Mouse (Mus musculus): ENCODE results near the gene Iqschfp.

Gene Iqschfp

DNA sequence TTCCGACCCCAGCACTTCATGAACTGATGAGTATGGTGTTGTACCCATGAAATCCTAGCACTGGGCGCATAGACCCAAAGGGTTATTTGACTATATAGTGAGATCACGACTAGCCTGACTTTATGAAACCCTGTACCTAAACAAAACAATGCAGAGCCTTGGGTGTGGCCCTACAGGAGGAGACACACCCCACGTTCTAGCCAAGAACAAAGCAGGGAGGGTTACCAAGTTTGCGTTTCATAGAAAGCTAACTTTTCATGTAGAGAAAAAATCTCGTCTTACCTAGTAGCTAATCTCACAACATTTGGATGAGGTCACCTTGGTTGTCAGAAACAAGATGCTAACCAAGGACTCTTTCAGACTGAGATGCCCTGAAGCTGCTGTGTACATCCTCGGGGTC is 584.3 kb downstream of the Iqschfp start:
- no peaks in the 10 kb centered on the region for H3K36me3 ChIP-seq (ENCODE audit: control insufficient read depth, insufficient read depth, low read length, poor library complexity, severe bottlenecking)
- no peak for DNase-seq (ENCODE audit: low read depth, low spot score)
- no peaks in the 10 kb centered on the region for H3K27me3 ChIP-seq (ENCODE audit: control insufficient read depth, insufficient read depth, low read length, poor library complexity, severe bottlenecking)

DNA sequence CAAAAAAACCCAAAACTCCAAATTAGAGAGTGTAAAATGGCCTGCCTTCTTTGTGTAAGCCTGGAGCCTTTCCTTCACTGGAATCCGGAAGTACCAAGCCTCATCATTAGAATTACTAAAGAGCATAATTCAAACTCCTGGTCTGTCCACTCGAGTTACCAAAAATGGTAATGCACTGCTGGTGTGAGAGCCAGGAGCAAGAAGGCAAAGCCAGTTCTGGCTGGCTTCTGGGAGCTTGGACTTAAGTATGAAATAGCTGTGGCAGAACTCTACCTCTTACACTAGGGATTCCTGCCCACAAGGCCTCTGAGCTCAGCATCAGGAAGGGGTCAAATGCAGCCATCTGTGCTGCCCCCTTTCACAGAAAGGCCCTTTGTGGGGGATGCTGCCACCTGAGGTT is 585.4 kb downstream of the Iqschfp start:
- no peaks in the 10 kb centered on the region for H3K27me3 ChIP-seq (ENCODE audit: control insufficient read depth, insufficient read depth, low read length, poor library complexity, severe bottlenecking)
- H3K36me3 ChIP-seq (ENCODE audit: control insufficient read depth, insufficient read depth, low read length, poor library complexity, severe bottlenecking) = no peaks in the 10 kb centered on the region
- no peak for DNase-seq (ENCODE audit: low read depth, low spot score)

DNA sequence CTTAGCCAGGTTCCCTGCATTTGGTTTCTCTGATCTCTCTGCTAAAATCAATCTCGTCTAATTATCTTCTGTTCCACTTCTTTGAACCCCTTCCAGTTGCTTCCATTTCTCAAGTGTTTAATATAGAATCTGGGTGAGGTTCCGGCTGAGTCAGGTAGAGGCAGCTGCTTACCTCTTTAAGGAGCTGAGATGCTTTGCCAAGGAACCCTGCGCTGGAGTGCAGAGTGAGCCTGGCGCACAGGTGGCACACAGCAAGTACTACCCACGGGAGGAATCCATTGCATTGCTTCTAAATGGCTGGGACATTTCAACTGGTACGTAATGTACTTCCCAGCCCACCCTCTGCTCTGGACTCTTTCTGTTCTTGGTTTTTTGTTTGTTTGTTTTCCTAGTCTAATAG is 587.2 kb downstream of the Iqschfp start:
- Histone ChIP-seq H3K36me3 (ENCODE audit: control insufficient read depth, insufficient read depth, low read length, poor library complexity, severe bottlenecking) (no peaks in the 10 kb centered on the region), H3K27me3 (ENCODE audit: control insufficient read depth, insufficient read depth, low read length, poor library complexity, severe bottlenecking) (no peaks in the 10 kb centered on the region)
- no peak for DNase-seq (ENCODE audit: low read depth, low spot score)

DNA sequence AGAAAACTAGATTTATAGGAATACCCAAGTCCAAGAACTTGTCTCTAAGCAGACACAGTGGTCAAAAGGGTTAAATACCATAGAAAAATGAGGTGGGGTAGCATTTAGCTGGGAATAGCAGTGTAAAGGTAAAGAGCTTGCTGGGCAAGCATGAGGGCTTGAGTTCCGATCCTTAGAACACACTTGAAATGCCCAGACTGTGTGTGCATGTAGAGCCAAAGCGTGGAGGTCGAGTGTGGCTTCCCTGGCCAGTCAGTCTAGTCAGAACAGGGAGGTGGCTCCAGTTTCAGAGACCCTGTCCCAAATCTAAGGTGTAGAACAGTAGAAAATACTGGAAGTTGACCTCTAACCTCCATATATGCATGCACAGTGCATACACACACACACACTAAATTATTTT is 591.5 kb downstream of the Iqschfp start:
- Histone ChIP-seq H3K27me3 (ENCODE audit: control insufficient read depth, insufficient read depth, low read length, poor library complexity, severe bottlenecking) (no peaks in the 10 kb centered on the region), H3K36me3 (ENCODE audit: control insufficient read depth, insufficient read depth, low read length, poor library complexity, severe bottlenecking) (no peaks in the 10 kb centered on the region)
- no peak for DNase-seq (ENCODE audit: low read depth, low spot score)

DNA sequence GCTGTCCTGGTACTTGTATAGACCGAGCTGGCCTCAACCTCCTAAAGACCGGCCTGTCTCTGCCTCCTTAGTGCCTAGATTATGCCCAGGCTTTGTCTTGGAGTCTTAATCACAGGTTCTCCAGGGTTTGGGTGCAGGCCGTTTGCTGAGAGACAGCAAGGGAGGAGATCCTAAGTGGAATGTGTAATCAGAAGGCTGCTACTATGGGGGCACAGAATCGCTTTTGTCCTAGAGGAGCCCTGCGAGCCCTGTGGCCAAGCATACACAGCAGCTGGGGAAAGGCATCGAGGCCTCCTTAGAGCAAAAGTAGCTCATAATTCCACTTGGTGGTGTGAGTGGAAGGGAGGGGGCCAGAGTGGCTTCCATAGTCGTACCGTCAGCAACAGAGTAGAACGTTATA is 592.0 kb downstream of the Iqschfp start:
- no peak for DNase-seq (ENCODE audit: low read depth, low spot score)
- Histone ChIP-seq H3K27me3 (ENCODE audit: control insufficient read depth, insufficient read depth, low read length, poor library complexity, severe bottlenecking) (no peaks in the 10 kb centered on the region), H3K36me3 (ENCODE audit: control insufficient read depth, insufficient read depth, low read length, poor library complexity, severe bottlenecking) (no peaks in the 10 kb centered on the region)

DNA sequence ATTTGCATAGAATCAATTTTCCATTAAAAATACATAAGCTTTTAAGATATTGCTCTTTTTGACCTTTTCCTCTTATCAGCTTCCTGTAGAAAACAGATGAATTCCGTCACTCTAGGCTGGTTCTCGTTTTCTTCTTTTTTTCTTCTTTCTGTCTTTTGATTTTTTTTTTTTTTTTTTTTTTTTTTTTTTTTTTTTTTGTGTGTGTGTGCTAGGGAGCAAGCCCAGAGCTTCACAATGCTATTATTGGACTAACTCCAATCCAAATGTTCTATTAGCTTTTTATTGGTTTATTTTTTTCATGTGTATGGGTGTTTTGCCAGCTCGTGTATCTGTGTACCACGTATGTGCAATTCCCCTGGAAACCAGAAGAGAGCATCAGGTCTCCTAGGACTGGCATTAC is 592.5 kb downstream of the Iqschfp start:
- H3K27me3 ChIP-seq (ENCODE audit: control insufficient read depth, insufficient read depth, low read length, poor library complexity, severe bottlenecking) = no peaks in the 10 kb centered on the region
- H3K36me3 ChIP-seq (ENCODE audit: control insufficient read depth, insufficient read depth, low read length, poor library complexity, severe bottlenecking) = no peaks in the 10 kb centered on the region
- no peak for DNase-seq (ENCODE audit: low read depth, low spot score)

DNA sequence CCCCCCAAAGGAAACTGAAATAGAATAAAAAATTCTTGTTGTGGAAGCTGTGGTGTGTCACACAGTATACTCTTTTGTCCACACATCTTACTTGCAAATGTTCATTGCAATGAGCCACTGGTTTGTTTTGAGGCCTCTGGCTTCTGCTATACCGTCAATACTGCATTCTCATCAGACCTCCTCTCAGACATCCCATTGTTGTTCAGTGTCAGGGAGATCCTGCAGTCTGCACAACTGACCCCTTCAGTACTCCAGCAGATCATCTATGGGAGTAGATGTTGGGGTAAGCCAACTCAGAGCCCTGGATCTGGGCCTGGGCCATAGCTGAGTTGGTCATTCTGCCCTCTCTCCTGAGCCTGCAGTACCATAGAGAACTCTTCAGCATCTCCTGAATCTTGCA is 595.6 kb downstream of the Iqschfp start:
- Histone ChIP-seq H3K27me3 (ENCODE audit: control insufficient read depth, insufficient read depth, low read length, poor library complexity, severe bottlenecking) (no peaks in the 10 kb centered on the region), H3K36me3 (ENCODE audit: control insufficient read depth, insufficient read depth, low read length, poor library complexity, severe bottlenecking) (no peaks in the 10 kb centered on the region)
- DNase-seq (ENCODE audit: low read depth, low spot score) = no peak

DNA sequence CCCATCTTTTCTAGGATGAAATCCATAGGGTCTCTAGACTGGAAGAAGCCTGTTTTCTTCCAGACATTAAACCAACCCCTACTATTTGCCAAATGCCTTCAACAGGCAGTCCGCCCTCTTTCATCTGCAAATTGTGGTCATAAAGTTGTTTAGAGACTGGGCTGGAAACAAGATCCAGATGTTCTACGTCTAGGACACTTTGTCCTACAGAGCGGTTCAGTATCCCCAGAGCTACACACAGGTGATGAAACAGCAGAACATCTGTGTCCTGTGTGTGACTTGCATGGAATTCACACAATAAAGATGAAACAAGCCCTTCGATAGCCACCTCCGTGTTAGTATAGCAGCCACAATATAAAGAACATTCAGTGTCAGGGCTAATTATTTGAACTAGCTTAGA is 596.3 kb downstream of the Iqschfp start:
- no peak for DNase-seq (ENCODE audit: low read depth, low spot score)
- Histone ChIP-seq H3K36me3 (ENCODE audit: control insufficient read depth, insufficient read depth, low read length, poor library complexity, severe bottlenecking) (no peaks in the 10 kb centered on the region), H3K27me3 (ENCODE audit: control insufficient read depth, insufficient read depth, low read length, poor library complexity, severe bottlenecking) (no peaks in the 10 kb centered on the region)

DNA sequence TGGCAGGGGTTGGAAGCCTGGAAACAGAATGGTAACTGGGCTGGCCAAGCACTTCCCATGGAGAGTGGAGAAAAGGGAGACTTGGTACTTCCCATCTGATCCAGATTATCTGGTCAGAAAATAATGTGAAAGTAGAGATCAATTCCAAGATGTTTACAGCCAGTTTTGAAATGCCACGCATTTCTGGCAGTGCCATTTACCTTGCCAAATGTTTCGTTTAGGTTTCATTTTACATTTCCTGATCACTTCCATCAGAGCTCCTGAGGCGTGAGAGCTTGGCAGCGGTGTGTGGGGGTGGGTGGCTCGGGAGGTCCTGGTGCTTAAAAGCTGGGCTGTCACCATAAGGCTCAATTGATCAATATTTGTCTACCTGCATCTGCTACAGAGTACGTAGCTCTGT is 599.5 kb downstream of the Iqschfp start:
- Histone ChIP-seq H3K27me3 (ENCODE audit: control insufficient read depth, insufficient read depth, low read length, poor library complexity, severe bottlenecking) (no peaks in the 10 kb centered on the region), H3K36me3 (ENCODE audit: control insufficient read depth, insufficient read depth, low read length, poor library complexity, severe bottlenecking) (no peaks in the 10 kb centered on the region)
- no peak for DNase-seq (ENCODE audit: low read depth, low spot score)

DNA sequence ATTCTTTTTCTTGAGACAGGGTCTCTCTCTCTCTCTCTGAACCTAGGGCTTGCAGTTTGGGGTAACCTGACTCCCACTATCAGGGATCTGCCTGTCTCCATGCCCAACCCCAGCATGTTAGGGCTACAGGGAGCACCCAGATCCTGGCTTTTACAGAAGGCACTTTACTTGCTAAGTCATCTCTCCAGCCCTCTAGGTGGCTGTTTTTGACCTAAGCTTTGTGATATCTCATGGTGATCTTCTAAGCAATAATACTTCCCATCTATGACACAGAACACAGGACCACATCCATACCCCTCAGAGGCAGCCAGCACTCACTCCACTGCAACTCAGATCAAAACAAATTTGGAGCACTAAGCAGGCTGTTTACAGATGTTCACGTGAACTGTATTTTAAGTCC is 600.0 kb downstream of the Iqschfp start:
- Histone ChIP-seq H3K27me3 (ENCODE audit: control insufficient read depth, insufficient read depth, low read length, poor library complexity, severe bottlenecking) (no peaks in the 10 kb centered on the region), H3K36me3 (ENCODE audit: control insufficient read depth, insufficient read depth, low read length, poor library complexity, severe bottlenecking) (no peaks in the 10 kb centered on the region)
- no peak for DNase-seq (ENCODE audit: low read depth, low spot score)

DNA sequence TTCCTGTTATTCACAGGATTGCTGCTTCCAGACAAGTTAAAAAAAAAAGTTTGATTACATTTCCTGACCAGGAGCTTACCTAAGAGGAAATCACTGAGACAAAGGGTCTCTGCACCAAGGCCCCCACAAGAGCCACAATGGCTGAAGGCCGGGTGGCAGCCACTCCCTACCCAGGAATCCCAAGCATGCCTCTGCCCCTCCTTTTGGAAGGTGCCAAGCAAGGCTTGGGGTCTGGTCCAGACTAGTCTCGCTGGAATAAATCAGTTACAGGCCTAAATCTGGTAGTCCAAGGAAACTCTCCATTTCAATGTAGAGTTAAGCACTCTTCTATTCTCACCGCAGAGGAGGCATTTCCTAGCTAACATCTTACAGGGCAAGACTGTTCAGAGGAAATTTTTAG is 600.5 kb downstream of the Iqschfp start:
- H3K27me3 ChIP-seq (ENCODE audit: control insufficient read depth, insufficient read depth, low read length, poor library complexity, severe bottlenecking) = no peaks in the 10 kb centered on the region
- DNase-seq (ENCODE audit: low read depth, low spot score) = no peak
- no peaks in the 10 kb centered on the region for H3K36me3 ChIP-seq (ENCODE audit: control insufficient read depth, insufficient read depth, low read length, poor library complexity, severe bottlenecking)

DNA sequence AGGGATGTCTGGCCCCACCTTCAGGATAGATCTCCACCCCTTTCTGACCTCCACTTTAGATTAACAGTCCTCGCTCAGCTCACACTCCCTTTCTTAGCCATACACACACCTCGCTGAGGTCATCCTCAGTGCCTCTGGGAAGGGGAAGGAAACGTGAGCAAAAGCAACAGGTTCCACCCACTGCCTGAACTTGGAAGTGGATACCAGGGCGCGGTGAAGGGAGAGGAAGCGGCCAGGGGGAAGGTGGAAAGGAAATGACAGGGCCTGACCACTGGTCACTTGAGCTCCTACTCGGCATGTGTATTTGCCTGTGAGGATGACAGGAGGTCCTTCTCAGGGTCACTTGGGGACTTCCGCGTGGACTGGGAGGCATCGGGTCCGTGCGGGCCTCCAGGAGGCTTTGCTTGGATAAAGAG is 601.1 kb downstream of the Iqschfp start:
- H3K27me3 ChIP-seq (ENCODE audit: control insufficient read depth, insufficient read depth, low read length, poor library complexity, severe bottlenecking) = no peaks in the 10 kb centered on the region
- no peak for DNase-seq (ENCODE audit: low read depth, low spot score)
- no peaks in the 10 kb centered on the region for H3K36me3 ChIP-seq (ENCODE audit: control insufficient read depth, insufficient read depth, low read length, poor library complexity, severe bottlenecking)

DNA sequence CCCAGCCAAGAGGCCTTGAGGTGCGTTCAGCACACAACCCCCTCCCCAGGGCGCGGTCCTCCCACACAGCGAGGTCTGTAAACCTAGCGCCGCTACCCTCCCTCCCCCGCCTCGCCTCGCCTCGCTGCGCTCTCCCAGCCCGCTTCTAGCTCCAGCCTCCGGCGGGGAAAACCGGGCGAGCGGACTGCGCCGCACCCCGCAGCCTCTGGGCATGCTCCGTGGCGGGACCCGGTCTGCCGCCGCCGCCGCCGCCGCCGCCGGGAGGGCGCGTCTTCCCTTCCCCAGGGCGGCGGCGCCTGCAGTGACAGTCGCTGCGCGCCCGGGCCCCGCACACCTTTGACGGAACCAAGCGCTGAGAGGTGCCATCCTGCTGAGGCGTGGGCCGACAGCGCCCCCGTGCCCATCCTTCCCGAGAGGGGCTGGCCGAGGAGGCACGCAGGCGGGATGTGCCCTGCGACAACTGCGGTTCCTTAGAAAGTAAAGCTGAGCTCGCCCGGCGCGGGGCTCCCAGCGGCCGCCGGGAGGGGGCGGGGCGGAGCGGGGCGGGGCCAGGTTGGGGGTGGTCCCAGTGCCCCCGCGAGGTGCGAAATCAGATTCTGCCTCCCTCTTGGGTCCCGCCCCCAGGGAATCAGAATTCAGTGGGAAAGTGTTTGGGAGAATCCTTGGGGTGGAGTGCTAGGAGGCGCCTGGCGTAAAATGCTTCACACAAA is 601.7 kb downstream of the Iqschfp start:
- Histone ChIP-seq H3K36me3 (ENCODE audit: control insufficient read depth, insufficient read depth, low read length, poor library complexity, severe bottlenecking) (no peaks in the 10 kb centered on the region), H3K27me3 (ENCODE audit: control insufficient read depth, insufficient read depth, low read length, poor library complexity, severe bottlenecking) (no peaks in the 10 kb centered on the region)
- DNase-seq (ENCODE audit: low read depth, low spot score) = no peak

DNA sequence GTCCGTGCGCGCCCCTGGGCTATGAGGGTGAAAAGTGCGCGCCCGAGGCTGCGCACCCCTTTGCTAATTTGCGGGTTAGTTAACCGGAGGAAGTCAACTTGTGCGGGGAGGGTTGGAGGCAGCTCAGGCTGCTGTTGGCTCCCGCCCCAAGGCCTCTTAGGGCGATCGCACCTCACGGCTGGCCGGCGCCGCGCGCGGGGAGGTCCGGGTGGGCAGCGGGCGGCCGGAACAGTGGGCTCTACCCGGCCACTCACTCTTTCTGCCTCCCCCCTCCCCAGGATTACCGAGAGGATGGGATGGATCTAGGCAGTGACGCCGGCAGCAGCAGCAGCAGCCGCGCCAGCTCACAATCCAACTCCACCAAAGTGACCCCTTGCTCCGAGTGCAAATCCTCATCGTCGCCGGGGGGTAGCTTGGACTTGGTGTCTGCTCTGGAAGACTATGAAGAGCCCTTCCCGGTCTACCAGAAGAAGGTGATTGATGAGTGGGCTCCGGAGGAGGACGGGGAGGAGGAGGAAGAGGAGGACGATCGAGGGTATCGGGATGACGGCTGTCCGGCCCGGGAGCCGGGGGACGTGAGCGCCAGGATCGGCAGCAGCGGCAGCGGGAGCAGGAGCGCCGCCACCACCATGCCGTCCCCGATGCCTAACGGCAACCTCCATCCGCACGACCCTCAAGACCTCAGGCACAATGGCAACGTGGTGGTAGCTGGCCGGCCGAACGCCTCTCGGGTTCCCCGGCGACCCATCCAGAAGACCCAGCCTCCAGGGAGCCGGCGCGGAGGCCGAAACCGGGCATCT is 602.5 kb downstream of the Iqschfp start:
- DNase-seq (ENCODE audit: low read depth, low spot score) = no peak
- no peaks in the 10 kb centered on the region for H3K36me3 ChIP-seq (ENCODE audit: control insufficient read depth, insufficient read depth, low read length, poor library complexity, severe bottlenecking)
- no peaks in the 10 kb centered on the region for H3K27me3 ChIP-seq (ENCODE audit: control insufficient read depth, insufficient read depth, low read length, poor library complexity, severe bottlenecking)

DNA sequence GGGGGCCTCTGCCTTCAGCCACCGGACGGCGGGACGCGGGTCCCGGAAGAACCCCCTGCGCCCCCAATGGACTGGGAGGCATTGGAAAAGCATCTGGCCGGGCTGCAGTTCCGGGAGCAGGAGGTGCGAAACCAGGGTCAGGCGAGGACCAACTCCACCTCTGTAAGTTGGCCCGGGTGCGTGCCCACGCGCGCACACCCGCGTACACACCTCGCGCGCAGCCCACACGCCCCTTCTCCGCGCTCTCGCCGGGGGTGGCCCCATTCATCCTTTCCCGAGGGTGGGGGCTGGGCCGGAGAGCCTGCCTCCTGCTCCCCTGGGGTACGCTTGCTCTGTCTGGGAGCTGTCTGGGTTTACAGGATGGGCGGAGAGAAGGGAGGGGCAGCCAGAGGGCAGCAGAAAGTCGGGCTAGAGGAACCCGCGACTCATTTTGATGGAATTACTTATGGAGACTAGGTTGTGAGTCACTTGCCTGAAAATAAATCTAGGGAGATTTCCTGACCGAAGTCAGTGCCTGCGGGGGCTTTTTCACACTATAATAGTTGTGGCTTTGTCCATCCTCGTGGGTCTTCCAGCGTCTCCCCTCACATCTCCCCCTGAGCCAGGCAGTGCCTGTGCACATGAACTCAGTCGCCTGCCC is 603.2 kb downstream of the Iqschfp start:
- no peaks in the 10 kb centered on the region for H3K36me3 ChIP-seq (ENCODE audit: control insufficient read depth, insufficient read depth, low read length, poor library complexity, severe bottlenecking)
- no peak for DNase-seq (ENCODE audit: low read depth, low spot score)
- no peaks in the 10 kb centered on the region for H3K27me3 ChIP-seq (ENCODE audit: control insufficient read depth, insufficient read depth, low read length, poor library complexity, severe bottlenecking)

All from splenic B cell, adult 2 months (primary cell).